Mouse (Mus musculus): ENCODE results near the gene Uhrf1. TPM values are rescaled to one million over a fixed set of nuclear protein-coding genes. Genes with fewer than 3 reads are reported as not detected.

Uhrf1 gene
- polyA plus RNA-seq, 1 experiment from 2014 or later = 279 TPM

DNA sequence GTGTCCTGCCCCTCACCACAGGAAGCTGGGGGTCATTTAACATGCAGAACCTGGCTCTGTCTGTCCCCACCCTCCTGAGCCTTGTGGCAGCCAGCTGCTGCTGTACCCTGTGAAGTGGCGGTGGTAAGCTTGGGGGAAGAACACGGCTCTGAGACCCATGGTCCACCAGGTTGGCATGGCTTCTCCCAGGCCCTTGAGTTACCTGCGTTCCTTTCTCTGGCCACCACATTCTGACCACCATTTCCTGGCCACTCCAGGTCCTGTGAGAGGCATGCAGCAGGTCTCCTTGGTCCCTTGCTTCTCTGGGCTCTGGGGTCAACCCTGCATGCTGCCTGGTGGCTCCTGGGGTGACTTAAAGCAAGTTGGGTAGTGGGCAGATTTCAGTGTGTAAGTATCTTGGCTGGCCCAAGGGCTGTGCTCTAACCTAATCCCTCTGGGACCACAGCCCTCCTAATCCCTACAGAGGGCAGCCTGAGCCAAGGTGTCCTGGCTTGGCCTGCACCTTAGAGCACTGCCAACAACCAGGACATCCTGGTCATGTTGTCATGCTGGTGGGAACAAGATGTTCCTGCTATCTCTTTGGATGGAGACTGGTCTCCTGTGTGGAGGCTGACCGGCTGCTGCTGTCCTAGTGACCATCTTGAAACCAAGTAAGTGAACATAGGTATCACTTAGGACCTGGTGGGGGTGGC, 10.4 kb upstream of the Uhrf1 start, which contains the start of gene Plin3:
Plin3 (minus strand) TSS at position 343 of the 692 bp plus-strand sequence.
- peak within 1 kb of the TSS; percentile 92 for H3K27ac ChIP-seq (replicated peaks)
- no peaks in the 10 kb centered on the region for H3K9me3 ChIP-seq
- WGBS = 89% methylated on average over 4 of the region's 4 CpGs
- peaks cover 50% of the 10 kb centered on the region for H3K4me1 ChIP-seq
- H3K36me3 ChIP-seq (replicated peaks) = no peaks in the 10 kb centered on the region
- no peaks in the 10 kb centered on the region for H3K27me3 ChIP-seq (replicated peaks; ENCODE audit: low read depth, poor library complexity, severe bottlenecking)
- peak within 1 kb of the TSS; percentile 11; the same call in 1 of the 2 replicates for H3K4me3 ChIP-seq
- no peak for DNase-seq (ENCODE audit: low spot score)

- Histone ChIP-seq H3K27ac (replicated peaks) (no peak overlapping the region), H3K4me1 (peaks cover 44% of the 10 kb centered on the region), H3K9me3 (no peaks in the 10 kb centered on the region), H3K4me3 (no peak overlapping the region), H3K36me3 (replicated peaks) (no peaks in the 10 kb centered on the region), H3K27me3 (replicated peaks; ENCODE audit: low read depth, poor library complexity, severe bottlenecking) (no peaks in the 10 kb centered on the region)
- WGBS = 69% methylated on average over 1 of the region's 1 CpGs
- no peak for DNase-seq (ENCODE audit: low spot score)
These were observed 9.8 kb upstream of the Uhrf1 start for GRCm38 (mm10) chr17:56293291-56293690.

DNA sequence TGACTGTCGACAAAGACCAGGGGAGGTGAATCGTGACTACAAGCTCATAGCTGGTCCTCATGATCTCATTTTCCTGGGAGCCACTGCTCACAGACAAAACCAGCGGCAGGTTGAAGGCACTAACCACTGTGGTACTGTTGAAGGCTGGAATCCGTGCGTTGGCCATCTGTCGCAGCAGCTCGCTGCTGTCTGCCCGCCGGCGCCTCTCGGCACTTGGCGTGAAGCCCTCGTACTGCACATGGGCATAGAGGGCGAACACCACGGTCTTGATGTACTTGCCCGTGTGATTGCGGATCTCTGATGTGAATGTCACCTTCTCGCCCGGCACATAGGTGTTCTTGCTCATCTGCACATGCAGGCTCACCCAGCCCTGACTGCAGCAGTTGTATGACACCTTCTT, 8.9 kb upstream of the Uhrf1 start:
- DNase-seq (ENCODE audit: low spot score) = no peak
- no peaks in the 10 kb centered on the region for H3K27me3 ChIP-seq (replicated peaks; ENCODE audit: low read depth, poor library complexity, severe bottlenecking)
- no peaks in the 10 kb centered on the region for H3K9me3 ChIP-seq
- H3K4me3 ChIP-seq = no peak overlapping the region
- 92% methylated on average over 19 of the region's 19 CpGs for WGBS
- H3K4me1 ChIP-seq = peaks cover 34% of the 10 kb centered on the region
- no peak overlapping the region for H3K27ac ChIP-seq (replicated peaks)
- H3K36me3 ChIP-seq (replicated peaks) = no peaks in the 10 kb centered on the region

- H3K36me3 ChIP-seq (replicated peaks) = no peaks in the 10 kb centered on the region
- H3K9me3 ChIP-seq = no peaks in the 10 kb centered on the region
- WGBS = 76% methylated on average over 1 of the region's 1 CpGs
- no peak overlapping the region for H3K4me3 ChIP-seq
- H3K27me3 ChIP-seq (replicated peaks; ENCODE audit: low read depth, poor library complexity, severe bottlenecking) = no peaks in the 10 kb centered on the region
- H3K27ac ChIP-seq (replicated peaks) = no peak overlapping the region
- DNase-seq (ENCODE audit: low spot score) = no peak
- H3K4me1 ChIP-seq = peaks cover 15% of the 10 kb centered on the region
These were observed 6.9 kb upstream of the Uhrf1 start for GRCm38 (mm10) chr17:56296201-56296600.

DNA sequence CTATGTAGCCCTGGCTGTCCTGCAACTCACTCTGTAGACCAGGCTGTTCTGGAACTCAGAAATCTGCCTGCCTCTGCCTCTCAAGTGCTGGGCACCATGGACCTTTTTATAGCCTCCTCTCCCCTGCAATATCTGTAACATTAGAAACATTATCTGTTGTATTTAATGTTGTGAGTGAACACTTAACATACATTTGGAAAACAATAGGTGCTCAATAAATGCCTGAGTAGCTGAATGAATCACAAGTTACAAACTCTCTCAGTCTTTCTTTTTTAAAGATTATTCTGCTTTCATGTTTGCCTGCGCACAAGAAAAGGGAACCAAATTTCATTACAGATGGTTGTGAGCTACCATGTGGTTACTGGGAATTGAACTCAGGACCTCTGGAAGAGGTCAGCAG, 4.9 kb upstream of the Uhrf1 start:
- Histone ChIP-seq H3K27me3 (replicated peaks; ENCODE audit: low read depth, poor library complexity, severe bottlenecking) (no peaks in the 10 kb centered on the region), H3K27ac (replicated peaks) (no peak overlapping the region), H3K9me3 (no peaks in the 10 kb centered on the region), H3K4me3 (no peak overlapping the region), H3K4me1 (peaks cover 14% of the 10 kb centered on the region), H3K36me3 (replicated peaks) (no peaks in the 10 kb centered on the region)
- DNase-seq (ENCODE audit: low spot score) = no peak
- WGBS = 100% methylated on average over 1 of the region's 1 CpGs

DNA sequence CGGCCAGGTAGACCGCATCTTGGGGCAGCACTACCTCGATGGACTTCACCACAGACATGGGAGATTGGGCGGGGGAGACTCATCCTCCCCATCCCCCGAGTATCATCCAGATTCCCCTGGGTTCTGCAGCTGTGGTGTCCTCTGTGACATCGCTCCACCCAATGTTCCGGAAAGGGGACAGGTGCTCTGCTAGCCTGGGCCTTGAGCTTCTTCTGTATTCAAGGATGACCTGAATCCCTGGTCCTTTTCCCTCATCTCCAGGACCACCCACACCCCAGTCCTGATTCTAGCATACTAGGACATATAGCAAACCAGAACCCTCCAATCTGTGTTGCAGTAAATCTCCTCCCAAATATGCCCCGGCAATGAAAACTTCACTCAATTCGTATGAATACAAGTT, 2.9 kb upstream of the Uhrf1 start, which contains the start of gene Arrdc5:
Arrdc5 (minus strand) TSS at position 101 of the 400 bp plus-strand sequence.
- H3K4me1 ChIP-seq = peaks cover 25% of the 10 kb centered on the region
- no peak for DNase-seq (ENCODE audit: low spot score)
- 91% methylated on average over 9 of the region's 9 CpGs for whole genome bisulfite sequencing
- no peaks in the 10 kb centered on the region for H3K27me3 ChIP-seq (replicated peaks; ENCODE audit: low read depth, poor library complexity, severe bottlenecking)
- H3K36me3 ChIP-seq (replicated peaks) = peaks cover 5% of the 10 kb centered on the region
- no peak within 1 kb of the TSS for H3K27ac ChIP-seq (replicated peaks)
- H3K4me3 ChIP-seq = no peak within 1 kb of the TSS
- no peaks in the 10 kb centered on the region for H3K9me3 ChIP-seq

DNA sequence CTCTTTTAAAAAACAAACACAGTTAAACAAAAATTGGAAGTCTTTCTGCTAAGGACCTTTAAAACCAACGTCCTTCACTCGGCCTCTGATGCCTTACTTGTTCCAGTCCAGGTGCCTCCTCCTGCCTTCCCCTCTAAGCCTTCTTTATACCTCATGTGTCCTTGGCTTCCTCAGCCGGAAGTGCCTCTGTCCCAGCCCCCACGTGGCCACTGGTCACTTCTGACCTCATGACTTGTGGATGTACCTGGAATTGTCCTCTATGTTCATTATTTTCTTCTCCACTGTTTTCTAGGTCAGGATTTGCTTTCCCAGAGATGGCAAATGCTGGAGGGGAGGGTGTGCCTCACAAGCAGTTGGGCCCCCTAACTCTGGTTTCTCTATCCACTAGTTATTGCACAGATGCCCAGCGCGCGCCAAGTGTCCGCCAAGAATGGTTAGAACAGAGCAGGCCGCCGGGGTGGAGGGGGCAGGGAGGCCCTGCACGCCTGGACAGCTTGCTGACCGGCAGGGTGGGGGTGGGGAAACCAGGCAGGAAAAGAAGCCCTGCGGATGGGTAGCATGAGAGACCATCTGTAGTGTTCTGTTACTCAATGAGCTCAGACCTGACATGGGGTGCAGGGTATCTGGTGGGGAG, 641 bp upstream of the Uhrf1 start:
- H3K36me3 ChIP-seq (replicated peaks) = peaks cover 28% of the 10 kb centered on the region
- no peaks in the 10 kb centered on the region for H3K9me3 ChIP-seq
- WGBS = 33% methylated on average over 13 of the region's 13 CpGs
- peaks cover 46% of the 10 kb centered on the region for H3K4me1 ChIP-seq
- peak overlapping the region; percentile 98 for H3K27ac ChIP-seq (replicated peaks)
- no peaks in the 10 kb centered on the region for H3K27me3 ChIP-seq (replicated peaks; ENCODE audit: low read depth, poor library complexity, severe bottlenecking)
- peak overlapping the region; percentile 91 for H3K4me3 ChIP-seq
- peak; percentile 75 for DNase-seq (ENCODE audit: low spot score)

DNA sequence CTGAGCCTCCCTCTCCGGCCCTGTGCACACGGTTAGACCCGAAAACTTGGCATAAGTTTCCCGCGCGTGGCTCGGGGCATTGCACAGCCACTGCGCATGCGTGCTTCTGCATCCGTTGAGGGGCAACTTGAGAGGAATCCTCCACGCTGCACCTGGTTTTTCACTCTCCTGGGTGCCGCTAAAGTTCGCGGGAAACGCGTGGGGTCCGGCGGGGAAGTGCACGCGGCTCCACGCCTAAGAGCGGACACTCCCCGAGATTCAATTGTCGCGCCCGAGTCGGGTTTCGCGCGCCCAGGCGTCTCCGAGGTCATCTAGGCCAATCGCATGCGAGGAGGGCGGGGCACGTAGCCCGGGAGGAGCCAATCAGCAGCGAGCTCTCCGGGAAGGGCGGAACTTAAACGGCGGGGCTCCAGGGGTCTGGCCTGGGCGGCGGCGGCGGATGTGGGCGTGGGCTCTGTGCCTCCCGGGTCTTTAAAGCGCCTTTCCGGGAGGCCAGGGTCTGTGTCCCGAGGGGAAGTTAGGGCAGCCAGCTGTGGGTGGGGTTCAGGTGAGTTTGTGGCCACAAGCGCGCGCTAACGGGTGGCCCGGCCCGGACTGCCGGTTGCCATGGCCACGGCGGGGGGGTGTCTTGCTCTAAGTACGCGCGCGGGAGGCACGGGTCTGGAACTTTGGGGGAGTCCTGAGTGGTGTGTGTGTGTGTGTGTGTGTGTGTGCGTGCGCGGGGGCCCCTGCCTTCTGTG, 896 bp downstream of the Uhrf1 start:
- Histone ChIP-seq H3K4me1 (peaks cover 60% of the 10 kb centered on the region), H3K36me3 (replicated peaks) (peaks cover 43% of the 10 kb centered on the region), H3K27me3 (replicated peaks; ENCODE audit: low read depth, poor library complexity, severe bottlenecking) (no peaks in the 10 kb centered on the region), H3K27ac (replicated peaks) (peak overlapping the region; percentile 98), H3K9me3 (no peaks in the 10 kb centered on the region), H3K4me3 (peak overlapping the region; percentile 91)
- under 1% methylated on average over 68 of the region's 68 CpGs for WGBS
- peak; percentile 99 for DNase-seq (ENCODE audit: low spot score)

GRCm38 (mm10) chr17:56304718-56305117, 1.6 kb downstream of the Uhrf1 start:
- WGBS = 18% methylated on average over 11 of the region's 11 CpGs
- Histone ChIP-seq H3K27me3 (replicated peaks; ENCODE audit: low read depth, poor library complexity, severe bottlenecking) (no peaks in the 10 kb centered on the region), H3K4me1 (peaks cover 60% of the 10 kb centered on the region), H3K4me3 (peak overlapping the region; percentile 91), H3K36me3 (replicated peaks) (peaks cover 50% of the 10 kb centered on the region), H3K9me3 (no peaks in the 10 kb centered on the region), H3K27ac (replicated peaks) (peak overlapping the region; percentile 98)
- peak; percentile 32 for DNase-seq (ENCODE audit: low spot score)

DNA sequence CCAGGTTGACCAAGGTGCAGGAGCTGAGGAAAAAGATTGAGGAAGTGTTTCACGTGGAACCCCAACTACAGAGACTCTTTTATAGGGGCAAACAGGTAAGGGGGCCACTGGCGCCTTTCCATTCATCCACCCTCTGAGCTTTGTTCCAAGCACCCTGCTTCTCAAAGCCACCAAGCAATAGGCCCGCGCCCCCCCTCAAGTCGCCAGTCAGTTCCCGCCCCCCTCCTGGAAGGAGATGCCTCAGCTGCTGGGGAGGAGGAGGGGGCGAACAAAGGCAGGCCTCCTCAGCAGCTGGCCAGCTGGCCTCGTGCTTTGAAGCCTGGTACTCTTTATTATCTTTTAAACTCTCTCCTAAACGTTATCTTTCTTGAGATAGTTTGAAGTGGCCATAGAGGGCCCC, 2.0 kb downstream of the Uhrf1 start:
- Histone ChIP-seq H3K9me3 (no peaks in the 10 kb centered on the region), H3K4me1 (peaks cover 60% of the 10 kb centered on the region), H3K4me3 (peak overlapping the region; percentile 91), H3K27ac (replicated peaks) (peak overlapping the region; percentile 98), H3K27me3 (replicated peaks; ENCODE audit: low read depth, poor library complexity, severe bottlenecking) (no peaks in the 10 kb centered on the region), H3K36me3 (replicated peaks) (peaks cover 55% of the 10 kb centered on the region)
- DNase-seq (ENCODE audit: low spot score) = peak; percentile 41
- 45% methylated on average over 9 of the region's 9 CpGs for WGBS

- H3K27me3 ChIP-seq (replicated peaks; ENCODE audit: low read depth, poor library complexity, severe bottlenecking) = no peaks in the 10 kb centered on the region
- peak overlapping the region; percentile 91 for H3K4me3 ChIP-seq
- peaks cover 61% of the 10 kb centered on the region for H3K36me3 ChIP-seq (replicated peaks)
- H3K4me1 ChIP-seq = peaks cover 60% of the 10 kb centered on the region
- 80% methylated on average over 8 of the region's 8 CpGs for WGBS
- peak; percentile 31 for DNase-seq (ENCODE audit: low spot score)
- H3K9me3 ChIP-seq = no peaks in the 10 kb centered on the region
- peak overlapping the region; percentile 98 for H3K27ac ChIP-seq (replicated peaks)
These were observed 2.7 kb downstream of the Uhrf1 start for GRCm38 (mm10) chr17:56305826-56306225.

GRCm38 (mm10) chr17:56308088-56308487, 5.0 kb downstream of the Uhrf1 start:
- H3K9me3 ChIP-seq = no peaks in the 10 kb centered on the region
- H3K27ac ChIP-seq (replicated peaks) = peak overlapping the region; percentile 63
- peak; percentile 66 for DNase-seq (ENCODE audit: low spot score)
- H3K4me1 ChIP-seq = peaks cover 48% of the 10 kb centered on the region
- no peaks in the 10 kb centered on the region for H3K27me3 ChIP-seq (replicated peaks; ENCODE audit: low read depth, poor library complexity, severe bottlenecking)
- H3K4me3 ChIP-seq = peak overlapping the region; percentile 32; the same call in 1 of the 2 replicates
- WGBS = 76% methylated on average over 6 of the region's 6 CpGs
- peaks cover 84% of the 10 kb centered on the region for H3K36me3 ChIP-seq (replicated peaks)
